Mouse (Mus musculus): ENCODE measurements at regions not wholly inside any gene's neighbourhood (a gene's known extent, or its start where the extent isn't known, plus 50 kb on each side); places are given as distances from the start of the nearest gene placed in this dataset.

DNA sequence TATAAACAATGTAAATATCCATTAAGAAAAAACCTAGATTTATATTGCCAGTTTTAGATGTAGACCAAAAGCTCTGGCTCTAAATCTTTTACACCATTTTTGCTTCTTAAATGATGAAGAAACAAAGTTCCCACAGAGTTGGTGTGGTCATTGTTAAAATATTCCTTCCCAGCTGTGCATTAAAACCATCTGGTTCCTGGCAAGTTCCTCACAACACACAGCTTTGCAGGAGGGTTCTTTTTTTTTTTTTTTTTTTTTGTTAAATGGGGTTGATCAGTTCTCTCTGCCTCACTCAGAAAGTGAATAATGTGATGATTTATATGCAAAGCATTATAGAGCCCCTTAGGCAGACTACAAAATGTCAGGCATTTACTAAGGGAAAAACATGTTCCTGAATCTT is 1266.2 kb upstream of the 4931417E11Rik start:
- ATAC-seq (ENCODE audit: low FRiP score, low read depth) (no peak), DNase-seq (ENCODE audit: low spot score) (peak; percentile 39)

GRCm38 (mm10) chr6:74698732-74699131 is 1229.3 kb upstream of the 4931417E11Rik start:
- 91% methylated on average over 1 of the region's 1 CpGs for WGBS

More for the DNA sequence above, 1266.2 kb upstream of the 4931417E11Rik start:
- Histone ChIP-seq H3K4me1 (ENCODE audit: control insufficient read depth, insufficient read depth, low read length) (no peaks in the 10 kb centered on the region), H3K9ac (ENCODE audit: low read depth, low read length, severe bottlenecking) (no peak overlapping the region), H3K27ac (replicated peaks; ENCODE audit: low read depth, low read length) (no peak overlapping the region), H3K4me2 (replicated peaks; ENCODE audit: low read depth, low read length, severe bottlenecking) (no peak overlapping the region), H3K27me3 (ENCODE audit: control insufficient read depth, insufficient read depth, low read length) (no peaks in the 10 kb centered on the region), H3K4me3 (replicated peaks; ENCODE audit: low read length) (no peak overlapping the region), H3K36me3 (ENCODE audit: control insufficient read depth, insufficient read depth, low read length) (no peaks in the 10 kb centered on the region), H3K9me3 (ENCODE audit: control insufficient read depth, low read length) (no peaks in the 10 kb centered on the region; the same call in 1 of the 2 replicates)
- no peak for TF ChIP-seq POLR2A (IDR thresholded peaks at IDR 0.05; ENCODE audit: borderline replicate concordance, extremely low read depth, insufficient read depth, insufficient read length)

More at GRCm38 (mm10) chr6:74698732-74699131, 1229.3 kb upstream of the 4931417E11Rik start:
- no peak overlapping the region for H3K4me2 ChIP-seq (replicated peaks; ENCODE audit: low read depth, low read length, severe bottlenecking)
- H3K4me3 ChIP-seq (replicated peaks; ENCODE audit: low read length), result no peak overlapping the region
- ATAC-seq (ENCODE audit: low FRiP score, low read depth), result no peak
- no peak for DNase-seq (ENCODE audit: low spot score)
- H3K27ac ChIP-seq (replicated peaks; ENCODE audit: low read depth, low read length), result no peak overlapping the region
- H3K27me3 ChIP-seq (ENCODE audit: control insufficient read depth, insufficient read depth, low read length), result no peaks in the 10 kb centered on the region
- H3K9me3 ChIP-seq (ENCODE audit: control insufficient read depth, low read length), result no peaks in the 10 kb centered on the region
- no peak overlapping the region for H3K9ac ChIP-seq (ENCODE audit: low read depth, low read length, severe bottlenecking)
- H3K4me1 ChIP-seq (ENCODE audit: control insufficient read depth, insufficient read depth, low read length), result no peaks in the 10 kb centered on the region
- no peaks in the 10 kb centered on the region for H3K36me3 ChIP-seq (ENCODE audit: control insufficient read depth, insufficient read depth, low read length)
- TF ChIP-seq POLR2A (IDR thresholded peaks at IDR 0.05; ENCODE audit: borderline replicate concordance, extremely low read depth, insufficient read depth, insufficient read length), result no peak
